Mouse (Mus musculus) intestine, postnatal 0 days (tissue): ENCODE data around the gene Glt8d1. TPM values are rescaled to one million over a fixed set of nuclear protein-coding genes. Genes with fewer than 3 reads are reported as not detected.

Experiments used
- ATAC-seq: fragments of 200-750 bp; cut with Nextera tagmentation; 2 replicates; pipeline ENCODE4 v1.8.0; 2017; ENCODE audit warnings: mild to moderate bottlenecking, moderate TSS enrichment, moderate library complexity
- H3K27ac ChIP-seq: fragments of 300-500 bp; sonication (generic); 2 replicates; pipeline ENCODE4 v1.5.1; 2014; ENCODE audit warnings: mild to moderate bottlenecking, low read depth, low read length, moderate library complexity
- H3K27me3 ChIP-seq: fragments of 300-500 bp; sonication (generic); replicated peaks from 2 replicates; pipeline ENCODE4 v1.6.1; 2014; ENCODE audit warnings: low read length, mixed read lengths; ENCODE audit not compliant: control insufficient read depth, insufficient read depth
- H3K36me3 ChIP-seq: fragments of 300-500 bp; sonication (generic); 2 replicates; pipeline ENCODE4 v1.6.1; 2014; ENCODE audit warnings: mild to moderate bottlenecking, moderate library complexity; ENCODE audit not compliant: control insufficient read depth, insufficient read depth
- H3K4me1 ChIP-seq: fragments of 300-500 bp; sonication (generic); replicated peaks from 2 replicates; pipeline ENCODE4 v1.6.1; 2014; ENCODE audit warnings: antibody characterized with exemption, low read length, mixed read lengths; ENCODE audit not compliant: control insufficient read depth, insufficient read depth
- H3K4me2 ChIP-seq: fragments of 300-500 bp; sonication (generic); replicated peaks from 2 replicates; pipeline ENCODE4 v1.6.1; 2014; ENCODE audit warnings: low read depth, mild to moderate bottlenecking, moderate library complexity
- H3K4me3 ChIP-seq: fragments of 300-500 bp; sonication (generic); 2 replicates; pipeline ENCODE4 v1.5.1; 2014; ENCODE audit warnings: low read depth, low read length
- H3K9ac ChIP-seq: fragments of 300-500 bp; sonication (generic); 2 replicates; pipeline ENCODE4 v1.6.1; 2014; ENCODE audit warnings: mild to moderate bottlenecking, low read depth, low read length
- H3K9me3 ChIP-seq: fragments of 300-500 bp; sonication (generic); 2 replicates; pipeline ENCODE4 v1.6.1; 2016; ENCODE audit warnings: mixed run types; ENCODE audit not compliant: control insufficient read depth
- CTCF ChIP-seq: sonication (generic); IDR thresholded peaks from 2 replicates; pipeline ENCODE4 v1.5.1; 2016; ENCODE audit warnings: low read depth, mild to moderate bottlenecking, control low read depth, antibody characterized with exemption, moderate library complexity
- WGBS: fragments of 180-500 bp; shearing (Covaris S2); extraction: QIAGEN DNeasy Blood & Tissue Kit; methylation state at CpG from one replicate; pipeline ENCODE4 v1.1.7; 2014; 5-methylcytosine and 5-hydroxymethylcytosine counted together
- polyA plus RNA-seq: library from polyadenylated mRNA; unstranded; fragments of >200 nt; fragmentation: Nextera tagmentation; extraction: Ambion mirVana; gene quantifications from 2 replicates; pipeline ENCODE4 v1.2.1, GENCODE M21; 2015

Glt8d1 gene
- polyA plus RNA-seq, 1 experiment from 2014 or later = 18.2 TPM

DNA sequence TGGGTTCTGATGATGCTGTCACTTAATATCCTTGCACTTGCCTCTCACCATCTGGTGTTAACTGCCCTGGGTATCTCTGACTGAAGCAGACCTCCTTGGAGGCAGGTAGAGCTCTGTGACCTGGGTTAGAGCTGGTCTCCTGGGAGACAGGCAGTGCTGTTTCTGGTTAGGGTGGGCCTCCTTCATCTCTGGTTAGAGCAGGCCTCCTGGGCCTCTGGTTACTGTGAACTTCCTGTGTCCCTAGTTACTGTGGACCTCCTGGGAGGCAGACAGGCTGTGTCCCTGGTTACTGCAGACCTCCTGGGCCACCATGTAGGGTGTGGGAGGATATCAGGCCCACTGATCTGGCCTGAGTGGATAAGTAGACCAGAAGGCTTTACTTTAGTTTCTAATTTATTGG lies 4.8 kb upstream of the Glt8d1 start:
- no peak overlapping the region for H3K9ac ChIP-seq
- H3K4me1 ChIP-seq = no peaks in the 10 kb centered on the region
- H3K4me2 ChIP-seq = no peak overlapping the region
- H3K9me3 ChIP-seq = no peaks in the 10 kb centered on the region
- H3K4me3 ChIP-seq = no peak overlapping the region
- peaks cover 11% of the 10 kb centered on the region for H3K36me3 ChIP-seq
- no peak for ATAC-seq
- no peaks in the 10 kb centered on the region for H3K27me3 ChIP-seq
- H3K27ac ChIP-seq = no peak overlapping the region
- TF ChIP-seq CTCF = no peak

DNA sequence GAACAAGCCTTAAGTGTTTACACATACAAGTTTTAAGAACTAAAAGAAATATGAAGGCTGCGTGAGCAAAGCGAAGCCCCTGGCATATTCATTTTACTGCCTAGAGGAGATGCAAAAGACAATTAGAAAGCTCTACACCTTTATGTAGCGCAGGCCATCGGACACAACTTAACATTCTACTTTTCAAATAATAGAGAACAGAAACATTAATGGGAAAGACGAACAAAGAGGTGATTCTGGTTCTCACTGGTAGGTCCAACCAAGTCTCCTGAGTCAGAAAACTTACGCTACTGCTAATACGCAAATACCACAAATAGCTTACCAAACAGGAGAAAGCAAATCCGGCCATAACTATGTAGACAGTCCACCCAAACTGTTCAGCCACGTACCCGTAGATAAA lies 844 bp upstream of the Glt8d1 start:
- WGBS = 46% methylated on average over 10 of the region's 10 CpGs
- no peak for TF ChIP-seq CTCF
- Histone ChIP-seq H3K27ac (no peak overlapping the region), H3K9ac (peak overlapping the region; percentile 90), H3K36me3 (peaks cover 11% of the 10 kb centered on the region), H3K4me3 (peak overlapping the region; percentile 96), H3K27me3 (no peaks in the 10 kb centered on the region), H3K9me3 (no peaks in the 10 kb centered on the region), H3K4me2 (peak overlapping the region; percentile 74), H3K4me1 (no peaks in the 10 kb centered on the region)
- ATAC-seq = no peak

DNA sequence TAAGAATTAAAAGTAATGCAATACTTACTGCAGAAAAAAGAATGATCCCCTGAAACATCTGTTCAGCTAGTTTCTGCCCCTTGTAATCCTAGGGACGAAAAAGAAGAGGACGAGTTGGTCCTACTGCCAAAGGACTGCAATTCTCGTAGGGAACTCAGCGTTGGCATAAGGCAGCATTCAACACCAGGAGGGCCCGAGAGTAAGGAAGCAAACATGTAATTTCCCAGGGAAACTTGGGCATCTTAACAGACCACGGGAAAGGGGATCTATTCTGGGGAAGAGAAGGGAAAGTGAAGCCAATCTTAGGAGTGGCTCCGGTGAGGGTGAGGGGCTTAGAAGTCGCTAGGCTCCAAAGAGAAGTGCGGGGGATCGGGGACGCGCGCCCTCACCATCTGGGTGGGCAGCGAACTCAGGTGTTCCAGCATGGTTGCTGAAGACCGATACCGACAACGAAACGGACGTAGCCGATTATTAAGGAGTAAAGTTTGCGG lies 339 bp upstream of the Glt8d1 start:
- Histone ChIP-seq H3K4me2 (peak overlapping the region; percentile 74), H3K4me1 (no peaks in the 10 kb centered on the region), H3K9ac (peak overlapping the region; percentile 90), H3K9me3 (no peaks in the 10 kb centered on the region), H3K4me3 (peak overlapping the region; percentile 96), H3K36me3 (peaks cover 11% of the 10 kb centered on the region), H3K27ac (peak overlapping the region; percentile 94), H3K27me3 (no peaks in the 10 kb centered on the region)
- under 1% methylated on average over 21 of the region's 21 CpGs for WGBS
- ATAC-seq = peak; percentile 6; the same call in 1 of the 2 replicates
- TF ChIP-seq CTCF = peak; percentile 28; the same call in 1 of the 2 replicates

DNA sequence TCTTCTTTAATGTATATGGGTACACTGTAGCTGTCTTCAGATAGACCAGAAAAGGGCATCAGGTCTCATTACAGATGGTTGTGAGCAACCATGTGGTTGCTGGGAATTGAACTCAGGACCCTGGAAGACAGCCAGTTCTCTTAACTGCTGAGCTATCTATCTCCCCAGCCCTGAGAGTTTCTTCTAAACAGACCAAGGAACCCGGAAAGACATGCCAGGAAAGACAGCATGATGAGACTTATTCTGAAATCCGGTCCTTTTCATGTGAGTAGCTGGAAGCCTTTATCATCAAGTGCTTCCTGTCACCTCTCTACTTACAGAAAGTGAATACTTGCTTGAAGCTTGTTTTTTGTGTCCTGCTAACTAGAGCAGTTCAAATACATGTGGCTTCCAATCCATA lies 3.3 kb downstream of the Glt8d1 start:
- H3K9me3 ChIP-seq = no peaks in the 10 kb centered on the region
- no peak overlapping the region for H3K9ac ChIP-seq
- TF ChIP-seq CTCF = no peak
- 85% methylated on average over 2 of the region's 2 CpGs for WGBS
- no peaks in the 10 kb centered on the region for H3K27me3 ChIP-seq
- H3K27ac ChIP-seq = no peak overlapping the region
- H3K36me3 ChIP-seq = peaks cover 7% of the 10 kb centered on the region
- no peaks in the 10 kb centered on the region for H3K4me1 ChIP-seq
- no peak overlapping the region for H3K4me2 ChIP-seq
- no peak overlapping the region for H3K4me3 ChIP-seq
- ATAC-seq = no peak

DNA sequence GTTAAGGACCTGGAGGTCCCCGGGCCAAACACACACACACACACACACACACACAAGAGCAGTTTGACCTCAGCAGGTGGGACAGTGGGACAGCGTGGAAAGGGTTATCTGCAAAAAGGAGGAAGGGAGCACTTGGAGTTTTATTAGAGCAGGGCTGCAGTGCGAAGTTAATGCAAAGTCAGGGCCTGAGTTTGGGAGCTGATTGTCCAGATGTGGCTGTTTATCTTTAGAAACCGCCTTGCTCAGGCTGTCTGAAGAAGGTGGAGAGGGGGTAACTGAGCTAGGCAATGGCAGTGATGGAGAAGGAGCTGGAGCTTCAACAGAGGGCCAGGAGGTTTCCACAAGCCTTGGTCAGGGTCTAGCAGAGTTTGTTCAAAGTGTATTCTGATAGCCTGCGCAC lies 5.6 kb downstream of the Glt8d1 start:
- Histone ChIP-seq H3K4me1 (no peaks in the 10 kb centered on the region), H3K4me2 (no peak overlapping the region), H3K27ac (no peak overlapping the region), H3K4me3 (no peak overlapping the region), H3K27me3 (no peaks in the 10 kb centered on the region), H3K36me3 (peaks cover 20% of the 10 kb centered on the region), H3K9me3 (no peaks in the 10 kb centered on the region), H3K9ac (no peak overlapping the region)
- ATAC-seq = no peak
- no peak for TF ChIP-seq CTCF
- 64% methylated on average over 5 of the region's 5 CpGs for WGBS

DNA sequence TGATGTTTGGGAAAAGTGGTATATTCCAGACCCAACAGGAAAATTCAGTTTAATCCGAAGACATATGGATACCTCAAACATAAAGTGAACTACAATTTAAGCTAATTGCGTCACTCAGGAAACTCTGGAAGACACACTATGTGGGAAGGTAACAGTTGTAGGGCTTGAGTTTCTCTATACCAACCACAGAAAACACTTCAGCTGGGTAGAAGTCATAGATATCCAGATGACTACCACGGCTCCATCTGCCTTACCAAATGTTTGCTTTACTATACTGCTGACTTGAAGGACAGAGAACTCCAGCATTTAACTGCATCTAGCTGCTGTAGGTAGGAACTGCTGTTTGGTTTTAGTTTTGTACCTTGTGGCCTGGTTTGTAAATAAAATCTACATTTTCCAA lies 10.4 kb downstream of the Glt8d1 start:
- 92% methylated on average over 3 of the region's 3 CpGs for WGBS
- Histone ChIP-seq H3K36me3 (peaks cover 55% of the 10 kb centered on the region), H3K4me2 (no peak overlapping the region), H3K9ac (no peak overlapping the region), H3K9me3 (no peaks in the 10 kb centered on the region), H3K27me3 (no peaks in the 10 kb centered on the region), H3K4me1 (no peaks in the 10 kb centered on the region), H3K4me3 (no peak overlapping the region), H3K27ac (no peak overlapping the region)
- TF ChIP-seq CTCF = no peak
- ATAC-seq = no peak

DNA sequence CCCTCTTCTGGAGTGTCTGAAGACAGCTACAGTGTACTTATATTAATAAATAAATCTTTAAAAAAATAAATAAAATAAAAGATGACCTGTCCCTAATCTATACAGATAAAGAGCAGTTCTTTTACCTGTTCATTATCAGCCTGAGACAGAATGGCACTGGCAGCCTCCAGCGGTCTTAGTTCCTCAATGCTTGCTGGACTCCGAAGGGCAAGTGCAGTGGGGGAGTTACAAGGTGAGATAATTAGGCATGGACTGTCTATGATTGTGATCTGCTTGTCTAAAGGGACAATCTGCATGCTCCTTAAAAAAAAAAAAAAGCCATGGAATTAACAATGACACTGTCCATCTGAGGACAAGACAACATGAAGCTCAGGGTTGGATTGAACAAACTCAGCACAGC lies 12.7 kb downstream of the Glt8d1 start:
- H3K9ac ChIP-seq = no peak overlapping the region
- TF ChIP-seq CTCF = no peak
- H3K36me3 ChIP-seq = peaks cover 55% of the 10 kb centered on the region
- H3K27ac ChIP-seq = no peak overlapping the region
- no peaks in the 10 kb centered on the region for H3K27me3 ChIP-seq
- no peak for ATAC-seq
- peaks cover 5% of the 10 kb centered on the region; the same call in 1 of the 2 replicates for H3K4me1 ChIP-seq
- no peaks in the 10 kb centered on the region for H3K9me3 ChIP-seq
- no peak overlapping the region for H3K4me3 ChIP-seq
- no peak overlapping the region for H3K4me2 ChIP-seq
- WGBS = 88% methylated on average over 2 of the region's 2 CpGs
